Mouse (Mus musculus): ENCODE measurements at regions not wholly inside any gene's neighbourhood (a gene's known extent, or its start where the extent isn't known, plus 50 kb on each side); places are given as distances from the start of the nearest gene placed in this dataset.
"Not testable (repeated sequence)": the region's sequence is repeated elsewhere in the genome, so short reads cannot be mapped to it uniquely, and the experiment has no call there.

DNA sequence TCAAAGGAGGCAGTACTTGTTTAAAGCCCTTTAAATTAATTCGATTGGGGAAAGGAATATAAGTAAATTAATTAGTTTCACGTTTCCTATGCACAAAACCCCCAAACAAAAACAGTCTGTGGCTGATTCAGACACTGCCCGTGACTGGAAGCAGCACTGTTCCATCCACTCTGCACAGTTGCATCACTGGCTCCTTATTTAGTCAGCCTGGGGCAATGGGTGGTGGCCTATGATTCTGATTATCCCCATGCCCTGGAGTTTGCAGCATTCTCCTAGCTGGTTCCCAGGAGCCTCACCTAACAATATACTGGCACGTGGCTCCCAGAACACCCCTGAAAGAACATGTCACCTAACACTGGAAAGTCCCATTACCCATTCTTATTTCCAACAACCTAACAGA, 99.6 kb upstream of the Fam78b start:
- no peak for DNase-seq

DNA sequence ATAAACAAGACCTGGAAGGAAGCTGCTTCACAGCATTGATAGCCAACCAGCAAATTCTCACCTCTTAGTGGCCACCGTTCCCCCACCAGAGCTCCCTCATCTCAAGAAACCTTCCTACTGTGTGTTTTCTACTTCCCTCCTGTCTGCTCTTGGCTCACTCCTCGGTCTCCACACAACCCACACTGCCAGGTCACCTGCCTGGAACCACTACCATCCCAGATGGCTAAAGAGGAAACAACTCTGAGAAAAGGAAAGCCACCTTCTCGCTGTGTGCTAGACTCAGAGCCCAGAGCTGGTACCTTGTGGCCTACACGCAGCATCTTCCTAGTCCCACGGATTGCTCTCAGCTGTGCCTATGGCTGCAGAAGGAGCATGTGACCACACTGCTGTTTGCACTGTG, 97.8 kb upstream of the Fam78b start:
- DNase-seq = no peak

- DNase-seq = no peak
Observed at GRCm38 (mm10) chr1:166908231-166908805, 92.9 kb upstream of the Fam78b start.

GRCm38 (mm10) chr1:166912195-166912594, 89.0 kb upstream of the Fam78b start:
- DNase-seq = not testable (repeated sequence)

GRCm38 (mm10) chr1:166922911-166923712, 78.1 kb upstream of the Fam78b start:
- DNase-seq = no peak

DNA sequence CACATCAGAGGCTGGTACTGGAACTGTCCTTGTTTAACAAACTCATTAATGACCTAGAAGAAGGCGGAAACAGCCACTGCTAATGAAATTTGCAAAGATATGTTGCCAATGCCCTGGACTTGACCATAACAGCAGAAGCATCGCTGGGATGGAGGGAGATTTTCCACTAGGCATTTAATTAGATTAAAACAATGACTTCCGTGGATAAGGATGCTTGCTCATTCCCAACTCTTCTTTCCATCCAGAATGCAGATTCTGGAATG, 77.6 kb upstream of the Fam78b start:
- no peak for DNase-seq

DNA sequence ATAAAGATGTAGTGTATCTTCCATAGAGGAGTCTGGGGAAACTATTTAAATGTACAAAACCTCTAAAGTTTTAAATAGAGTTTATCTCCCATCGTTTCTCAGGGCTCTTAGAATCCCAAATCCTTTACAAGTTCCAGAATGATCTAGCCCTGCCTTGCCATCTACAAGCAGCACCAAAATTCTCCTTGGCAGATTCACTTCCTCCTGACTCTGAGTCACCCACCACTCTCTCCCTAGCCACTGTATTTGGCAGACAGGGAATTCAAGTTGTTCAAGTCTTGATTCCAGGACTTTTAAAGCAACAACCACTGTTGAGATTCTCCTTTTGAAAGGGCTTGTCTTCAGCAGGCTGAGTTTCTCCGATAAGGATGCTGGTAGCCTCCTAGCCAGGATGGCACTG, 77.1 kb upstream of the Fam78b start:
- DNase-seq = no peak

- DNase-seq = no peak
Observed at GRCm38 (mm10) chr1:166926078-166926477, 75.1 kb upstream of the Fam78b start.

DNA sequence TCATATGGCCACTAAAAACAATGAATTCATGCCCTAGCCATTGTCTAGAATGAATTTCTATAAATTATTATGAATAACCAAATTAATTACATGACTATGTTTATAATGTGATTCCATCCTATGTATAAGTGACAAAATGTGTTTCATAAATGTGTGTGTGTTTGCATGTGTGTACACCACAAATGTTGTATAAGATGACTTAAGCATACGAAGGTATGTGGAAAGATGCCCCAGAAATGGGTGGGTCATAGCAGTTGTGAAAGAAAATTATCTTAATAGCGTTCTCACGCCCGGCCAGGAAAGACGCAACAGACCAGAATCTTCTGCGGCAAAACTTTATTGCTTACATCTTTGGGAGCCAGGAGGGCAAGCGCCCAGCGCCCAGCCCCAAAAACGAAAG, 61.5 kb upstream of the Fam78b start:
- DNase-seq = not testable (repeated sequence)

GRCm38 (mm10) chr1:166940146-166941076, 60.8 kb upstream of the Fam78b start:
- DNase-seq = not testable (repeated sequence)

- no peak for DNase-seq
Observed at GRCm38 (mm10) chr1:166942201-166942600, 59.0 kb upstream of the Fam78b start.

GRCm38 (mm10) chr1:166944540-166944939, 56.7 kb upstream of the Fam78b start:
- DNase-seq = no peak

GRCm38 (mm10) chr1:166947844-166948702, 53.1 kb upstream of the Fam78b start:
- DNase-seq = no peak

Data from B cell, adult 2 months (primary cell).